Mouse (Mus musculus): ENCODE measurements around the gene Hoxa13.

The Hoxa13 gene

DNA sequence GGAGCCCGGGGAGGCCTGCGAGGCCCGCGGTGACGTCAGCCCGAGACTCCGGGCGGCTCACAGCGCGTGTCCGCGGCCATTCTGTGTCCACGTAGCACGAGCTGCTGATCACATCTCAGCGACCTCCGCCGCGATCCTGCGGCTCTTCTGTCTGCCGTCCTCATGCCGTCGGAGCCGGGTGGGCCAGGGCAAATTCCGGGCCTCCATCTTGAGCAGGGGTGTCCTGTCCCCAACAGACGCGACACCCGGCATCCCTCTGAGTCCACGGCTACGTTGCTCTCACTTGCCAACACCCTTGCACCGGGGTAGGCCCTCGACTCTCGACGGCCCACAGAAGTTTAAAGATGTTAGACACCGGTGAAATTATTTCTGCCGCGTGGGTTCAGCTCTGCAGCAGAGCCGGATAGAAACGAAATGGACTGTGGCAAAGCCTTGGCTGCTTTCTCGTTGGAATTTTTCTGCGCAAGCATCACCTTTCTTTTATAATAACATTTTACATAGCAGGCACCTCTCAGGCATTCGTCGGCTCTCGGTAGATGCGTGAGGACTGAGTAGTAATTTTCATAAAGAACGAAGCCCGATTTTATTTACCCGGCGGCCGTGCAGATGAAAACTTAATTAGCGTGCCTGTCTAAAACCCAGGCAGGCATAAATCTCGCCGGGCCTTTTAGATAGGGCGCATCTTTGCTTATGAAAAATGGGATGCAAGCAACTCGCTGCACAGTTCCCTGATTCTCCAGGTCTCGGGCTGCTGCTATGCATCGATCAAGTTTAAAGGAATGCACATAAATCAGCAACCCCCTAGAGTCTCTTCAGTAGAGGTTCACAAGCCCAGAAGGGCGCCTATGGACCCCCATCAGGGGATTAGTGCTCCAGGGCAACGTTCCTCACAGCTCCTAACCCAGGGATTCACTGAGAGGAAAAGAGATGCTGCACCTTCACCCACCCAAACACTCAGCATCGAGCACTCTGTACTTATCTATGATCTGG lies 6.9 kb downstream of the Hoxa13 start:
- in situ Hi-C loops (cut with MboI; ENCODE audit: unreplicated experiment in 2 of 2), result loop anchor here (5.0 to 25.0 kb wide), 3 partner anchors 593 to 1958 kb away; no protein-coding TSS in a partner anchor

DNA sequence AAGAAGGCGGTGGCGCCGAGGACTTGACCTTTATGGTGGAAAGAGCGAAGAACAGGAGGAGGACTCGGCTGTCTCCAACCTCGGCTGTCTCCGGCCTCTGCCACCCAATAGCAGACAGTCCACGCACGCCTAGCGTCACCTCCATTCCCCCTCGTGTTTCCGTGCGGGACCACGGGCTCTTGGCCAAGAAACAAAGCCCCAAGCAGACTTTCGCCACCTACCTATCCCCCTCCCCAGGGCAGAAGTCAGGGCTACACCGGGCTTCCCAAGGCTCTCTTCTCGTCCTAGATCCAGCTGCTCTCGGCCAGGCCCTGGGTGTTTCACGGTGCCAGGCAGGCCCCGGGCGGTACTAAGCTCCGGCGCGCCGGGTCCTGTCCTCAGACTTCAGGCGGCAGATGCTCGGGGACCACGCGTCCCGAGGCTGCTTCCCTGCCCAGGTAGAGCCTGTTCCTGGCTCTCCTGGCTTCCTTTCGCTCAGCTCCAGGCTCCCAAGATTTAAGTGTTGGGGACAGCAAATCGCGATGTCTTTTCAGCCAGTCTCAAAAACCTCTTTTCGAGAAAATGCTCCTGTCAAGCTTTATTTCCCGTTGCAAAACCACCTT lies 7.8 kb downstream of the Hoxa13 start:
- in situ Hi-C loops (cut with MboI; ENCODE audit: unreplicated experiment in 2 of 2), result loop anchor here (5.0 to 25.0 kb wide), 3 partner anchors 594 to 1959 kb away; no protein-coding TSS in a partner anchor

DNA sequence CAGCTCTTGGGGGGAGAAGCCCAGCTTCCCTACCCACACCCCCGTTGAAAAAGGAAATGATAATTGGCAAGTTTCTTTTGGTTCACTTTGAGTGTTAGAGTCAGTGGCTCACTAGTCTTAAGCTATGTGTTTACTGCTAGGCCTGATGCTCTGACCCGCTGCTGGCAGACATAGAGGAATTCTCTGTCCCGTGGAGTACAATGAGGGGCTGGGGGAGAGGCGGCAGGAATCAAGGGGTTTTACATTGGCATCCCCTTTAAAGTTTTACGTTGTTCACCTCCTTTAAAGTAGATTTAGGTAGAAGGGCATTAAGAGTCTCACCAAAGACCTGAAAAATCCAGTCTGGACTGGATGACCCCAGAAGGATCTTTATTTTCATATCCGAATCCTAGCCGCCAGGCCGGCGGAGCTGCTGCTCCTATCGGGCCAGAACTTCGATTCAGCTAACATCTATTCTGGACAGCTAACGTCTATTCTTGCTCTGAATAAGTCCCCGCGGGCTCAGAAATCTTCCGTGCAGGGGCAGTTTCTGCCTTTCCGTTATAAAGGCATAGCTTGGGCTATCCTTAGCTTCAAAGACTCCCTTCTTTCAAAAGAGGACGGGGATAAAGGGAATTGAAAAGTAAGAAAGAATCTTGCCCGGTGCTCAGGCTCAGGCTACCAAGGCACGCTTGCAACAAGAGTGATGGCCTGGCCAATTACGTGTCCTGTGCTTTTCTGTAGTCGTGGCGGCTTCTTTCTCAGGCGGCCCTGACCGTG lies 8.5 kb downstream of the Hoxa13 start:
- in situ Hi-C loops (cut with MboI; ENCODE audit: unreplicated experiment in 2 of 2), result loop anchor here (5.0 to 25.0 kb wide), 3 partner anchors 595 to 1960 kb away; no protein-coding TSS in a partner anchor

DNA sequence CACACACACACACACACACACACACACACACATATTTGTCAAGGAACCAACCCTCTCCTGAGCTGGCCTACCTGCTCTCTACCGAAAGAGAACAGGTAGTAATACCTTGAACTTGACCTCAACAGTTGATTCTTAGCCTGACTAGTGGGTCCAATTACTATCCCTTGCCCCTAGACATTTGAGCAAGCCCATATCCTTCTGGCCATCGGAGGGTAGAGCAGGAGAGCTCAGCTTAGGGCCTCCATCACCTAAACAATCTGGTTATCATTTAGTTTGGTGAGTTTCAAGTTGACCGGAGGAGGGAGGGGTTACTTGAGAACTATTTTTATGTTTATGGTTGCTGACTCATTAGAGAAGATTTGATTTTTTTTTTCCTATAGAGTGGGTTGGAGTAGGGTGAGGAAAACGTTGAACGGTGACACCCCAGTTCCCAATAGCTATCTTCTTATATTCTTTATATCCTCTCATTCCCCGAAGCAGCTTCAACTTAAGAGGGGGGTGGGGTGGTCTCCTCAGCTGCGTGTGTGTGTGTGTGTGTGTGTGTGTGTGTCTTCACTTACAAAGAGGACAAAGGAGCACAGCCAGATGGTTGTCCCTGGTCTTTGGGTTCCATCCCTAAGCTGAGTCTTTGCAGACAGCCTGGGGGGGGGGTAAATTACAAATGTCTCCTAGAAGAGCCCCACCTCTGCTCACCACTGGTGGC lies 9.4 kb downstream of the Hoxa13 start:
- in situ Hi-C loops (cut with MboI; ENCODE audit: unreplicated experiment in 2 of 2), result loop anchor here (5.0 to 25.0 kb wide), 3 partner anchors 596 to 1961 kb away; no protein-coding TSS in a partner anchor

DNA sequence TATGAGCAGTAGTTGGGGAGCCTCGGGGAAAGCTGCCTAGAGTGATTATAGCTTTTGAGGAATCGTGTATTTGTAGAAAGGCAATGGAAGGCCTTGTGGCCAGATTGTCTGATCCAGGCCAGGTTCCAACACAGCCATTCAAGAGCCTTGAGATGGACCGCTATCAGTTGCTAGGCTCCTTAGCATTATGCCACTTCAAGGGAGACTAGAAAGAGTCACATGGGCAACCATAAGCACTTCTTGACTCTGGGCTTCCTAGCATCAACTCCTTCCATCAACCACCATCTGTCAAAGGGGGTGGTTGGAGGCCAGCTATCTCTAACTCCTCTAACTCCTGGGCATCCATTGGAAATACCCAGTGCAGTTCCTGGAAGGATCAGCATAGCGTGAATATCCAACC lies 10.9 kb downstream of the Hoxa13 start:
- in situ Hi-C loops (cut with MboI; ENCODE audit: unreplicated experiment in 2 of 2), result loop anchor here (5.0 to 25.0 kb wide), 4 partner anchors 597 to 1962 kb away; partner anchors contain the start of gene Npvf (in 1 of the 2)

DNA sequence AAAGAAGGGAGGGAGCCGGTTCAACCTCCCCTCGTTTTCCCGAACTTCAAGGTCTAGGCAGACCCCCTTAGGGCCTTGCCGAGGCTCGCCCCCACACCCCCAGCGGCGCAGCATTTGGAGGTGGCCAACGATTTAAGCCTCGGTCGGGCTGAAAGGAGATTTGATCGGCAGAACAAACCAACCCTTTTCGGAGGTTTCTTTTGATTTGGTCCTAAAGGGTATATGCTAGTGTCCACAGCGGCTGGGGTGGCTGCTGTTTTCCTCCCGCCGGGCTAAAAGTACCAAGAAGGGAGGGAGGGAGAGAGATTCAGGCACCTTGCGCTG lies 11.3 kb downstream of the Hoxa13 start:
- in situ Hi-C loops (cut with MboI; ENCODE audit: unreplicated experiment in 2 of 2), result loop anchor here in 1 of 2 experiments (25.0 kb wide), 1 partner anchor 1587 kb away; the partner anchor contains the start of gene Npvf

DNA sequence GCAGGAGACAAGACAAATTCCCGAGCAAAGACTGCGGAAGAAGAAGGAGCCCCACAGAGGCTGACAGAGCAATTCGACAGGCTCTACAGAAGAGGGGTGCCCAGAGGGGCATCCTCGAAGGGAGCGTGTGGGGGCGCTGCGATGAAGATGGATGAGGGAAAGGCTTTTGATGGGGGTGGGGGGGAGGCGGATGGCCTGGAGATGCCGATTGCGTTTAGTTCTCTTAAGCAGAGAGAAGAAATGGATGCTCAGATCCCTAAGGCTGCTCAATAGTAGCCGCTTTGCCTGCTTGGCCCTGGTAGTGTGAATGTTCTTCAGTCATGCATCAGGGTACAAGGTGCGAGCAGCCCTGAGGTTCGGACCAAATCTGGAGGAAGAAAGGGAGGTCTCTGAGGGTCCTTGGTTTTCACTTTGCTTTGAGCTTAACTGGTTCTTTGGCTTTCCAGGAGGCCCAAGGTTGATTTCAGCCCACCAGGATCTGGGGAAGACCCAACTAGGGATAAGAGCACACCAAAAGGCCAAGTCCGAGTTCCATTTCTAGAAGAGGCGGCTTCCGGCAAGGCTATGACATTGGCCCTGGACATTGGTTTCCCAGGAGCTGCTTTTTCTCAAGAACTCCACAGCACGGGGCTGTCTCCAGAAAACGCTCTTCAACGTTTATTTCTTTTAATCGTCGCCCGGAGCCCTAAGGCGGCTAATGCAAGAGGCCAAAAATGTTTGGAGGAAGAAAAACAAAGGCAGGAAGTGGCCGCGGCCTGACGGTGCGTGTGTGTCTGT lies 11.9 kb downstream of the Hoxa13 start:
- in situ Hi-C loops (cut with MboI; ENCODE audit: unreplicated experiment in 2 of 2), result loop anchor here in 1 of 2 experiments (25.0 kb wide), 1 partner anchor 1587 kb away; the partner anchor contains the start of gene Npvf

DNA sequence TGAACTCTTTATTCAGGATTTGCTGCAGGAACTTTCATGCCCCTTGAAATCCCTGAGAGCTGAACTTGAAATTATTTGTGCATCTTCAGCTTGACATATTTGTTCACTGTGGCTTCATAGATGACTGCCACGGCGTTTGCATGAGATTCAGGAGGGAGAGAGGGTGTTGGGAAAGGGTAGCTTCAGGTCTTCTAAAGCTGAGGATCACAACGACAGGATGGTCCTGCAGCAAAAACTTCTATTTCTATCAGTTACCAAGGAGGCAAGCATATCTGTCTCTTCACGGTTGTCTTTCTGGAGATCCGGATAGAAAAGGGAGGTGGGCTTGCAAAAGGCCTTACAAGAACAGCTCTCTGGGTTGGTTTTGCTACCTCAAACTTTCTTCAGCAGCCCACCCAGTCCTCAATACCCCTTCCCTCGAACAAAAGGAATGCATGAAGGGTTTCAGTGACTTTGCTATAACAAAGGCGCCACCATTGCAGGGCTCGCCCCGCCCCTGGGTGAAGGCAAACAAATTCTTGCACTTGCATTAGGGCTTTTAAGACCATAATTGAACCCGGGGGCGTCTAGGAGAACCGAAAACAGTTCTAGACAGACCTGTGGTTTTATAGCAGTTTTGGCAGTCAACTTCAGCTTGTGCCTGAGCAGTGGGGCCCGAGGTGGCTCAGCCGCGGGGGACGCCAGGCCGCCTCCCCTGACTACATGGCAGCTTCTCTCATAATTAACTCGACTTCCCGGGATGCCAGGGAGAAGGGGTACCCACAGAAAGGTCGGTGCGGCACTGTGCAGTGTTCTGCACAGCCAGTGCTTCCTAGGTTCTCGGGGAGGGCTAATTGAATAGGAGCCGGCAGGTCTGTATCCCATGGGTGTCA lies 12.7 kb downstream of the Hoxa13 start:
- in situ Hi-C loops (cut with MboI; ENCODE audit: unreplicated experiment in 2 of 2), result loop anchor here in 1 of 2 experiments (25.0 kb wide), 1 partner anchor 1586 kb away; the partner anchor contains the start of gene Npvf

DNA sequence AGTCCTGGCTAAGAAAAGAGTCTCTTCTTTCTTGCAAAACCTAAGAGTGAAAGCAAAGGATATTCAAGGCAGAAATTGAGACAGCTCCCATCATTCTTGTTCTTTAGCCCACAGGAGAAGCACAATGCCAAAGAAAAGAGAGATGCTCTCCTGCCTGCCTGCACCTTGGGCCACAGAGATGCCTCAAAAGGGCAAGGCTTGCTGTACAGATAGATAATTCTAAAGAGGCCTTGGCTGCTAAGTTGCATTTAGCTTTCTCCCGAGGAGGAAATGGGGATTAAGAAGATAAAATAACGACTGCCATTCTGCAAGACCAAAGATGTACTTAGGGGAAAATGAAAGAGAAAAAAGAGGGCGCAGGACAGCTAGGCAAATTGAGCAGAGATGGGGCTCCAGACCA lies 13.8 kb downstream of the Hoxa13 start:
- in situ Hi-C loops (cut with MboI; ENCODE audit: unreplicated experiment in 2 of 2), result loop anchor here in 1 of 2 experiments (25.0 kb wide), 1 partner anchor 1585 kb away; the partner anchor contains the start of gene Npvf

DNA sequence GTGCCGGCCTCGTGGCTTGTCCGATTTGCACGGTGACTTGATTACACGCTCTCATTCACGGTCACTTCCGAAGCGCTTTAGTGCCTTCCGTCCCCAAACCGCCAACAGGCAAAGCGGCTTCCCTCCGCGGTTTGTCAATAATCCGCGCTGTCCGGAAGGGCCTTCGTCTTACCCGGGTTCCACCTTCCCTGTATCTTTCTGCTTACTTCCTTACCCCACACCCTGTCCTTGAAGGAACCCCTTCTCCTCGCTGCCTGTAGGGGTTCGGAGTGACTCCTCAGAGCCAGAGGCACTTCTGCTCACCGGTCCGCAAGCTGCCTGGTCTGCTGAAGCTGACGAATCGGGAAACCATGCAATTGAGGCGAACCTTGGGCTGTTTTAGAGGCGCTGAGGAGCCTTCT lies 14.3 kb downstream of the Hoxa13 start:
- in situ Hi-C loops (cut with MboI; ENCODE audit: unreplicated experiment in 2 of 2), result loop anchor here in 1 of 2 experiments (25.0 kb wide), 1 partner anchor 1584 kb away; the partner anchor contains the start of gene Npvf

DNA sequence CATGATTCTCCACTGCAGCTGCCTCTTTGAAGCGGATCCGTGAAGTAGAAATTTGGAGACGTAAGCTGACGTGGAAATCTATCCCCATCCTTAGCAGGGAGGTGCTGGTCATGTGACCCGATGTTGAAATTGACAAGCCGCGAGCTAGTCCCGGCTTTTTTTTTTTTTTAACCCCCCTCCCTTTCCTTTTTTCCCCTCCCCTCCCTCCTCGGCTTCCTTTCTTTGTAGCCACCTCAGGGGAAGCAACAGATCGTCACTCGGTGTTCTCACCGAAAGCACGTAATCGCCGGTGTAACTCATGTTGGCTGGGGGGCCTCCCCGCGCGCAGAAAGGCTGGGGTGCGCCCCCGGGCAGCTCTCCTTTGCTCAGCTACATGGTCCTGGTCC lies 14.9 kb downstream of the Hoxa13 start, which contains the start of gene Hoxa11:
TSS of gene Hoxa11 (minus strand) at position 54 of the 386 bp plus-strand sequence.
- in situ Hi-C loops (cut with MboI; ENCODE audit: unreplicated experiment in 2 of 2), result loop anchor here in 1 of 2 experiments (25.0 kb wide), 1 partner anchor 1583 kb away; the partner anchor contains the start of gene Npvf

DNA sequence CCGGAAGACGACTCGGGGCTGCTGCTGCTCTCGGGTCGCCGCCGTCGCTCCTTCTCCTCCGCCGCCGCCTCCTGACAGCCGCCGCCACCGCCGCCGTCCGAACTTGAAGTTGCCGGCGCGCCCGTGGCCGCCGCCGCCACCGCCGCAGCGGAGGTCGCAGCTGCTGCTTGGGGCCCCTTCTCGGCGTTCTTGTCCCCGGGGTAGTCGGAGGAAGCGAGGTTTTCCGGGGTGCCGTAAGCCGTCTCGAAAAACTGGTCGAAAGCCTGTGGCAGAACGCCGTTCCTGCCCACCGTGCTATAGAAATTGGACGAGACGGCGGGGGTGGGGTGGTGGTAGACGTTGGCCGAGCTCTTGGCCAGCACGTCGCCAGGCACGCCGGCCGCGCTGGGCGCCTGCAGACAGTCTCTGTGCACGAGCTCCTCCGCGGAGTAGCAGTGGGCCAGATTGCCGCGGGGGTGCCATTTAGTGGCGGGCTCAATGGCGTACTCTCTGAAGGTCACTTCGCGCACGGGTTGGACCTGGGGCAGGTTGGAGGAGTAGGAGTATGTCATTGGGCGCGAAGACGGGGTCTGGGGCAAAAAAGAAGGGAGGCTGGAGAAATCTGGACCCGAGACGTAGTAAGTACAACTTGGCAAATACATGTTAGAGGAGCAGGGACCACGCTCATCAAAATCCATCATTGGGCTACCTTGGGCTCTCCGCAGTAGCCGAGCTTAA lies 15.5 kb downstream of the Hoxa13 start:
- in situ Hi-C loops (cut with MboI; ENCODE audit: unreplicated experiment in 2 of 2), result loop anchor here in 1 of 2 experiments (25.0 kb wide), 1 partner anchor 1583 kb away; the partner anchor contains the start of gene Npvf

DNA sequence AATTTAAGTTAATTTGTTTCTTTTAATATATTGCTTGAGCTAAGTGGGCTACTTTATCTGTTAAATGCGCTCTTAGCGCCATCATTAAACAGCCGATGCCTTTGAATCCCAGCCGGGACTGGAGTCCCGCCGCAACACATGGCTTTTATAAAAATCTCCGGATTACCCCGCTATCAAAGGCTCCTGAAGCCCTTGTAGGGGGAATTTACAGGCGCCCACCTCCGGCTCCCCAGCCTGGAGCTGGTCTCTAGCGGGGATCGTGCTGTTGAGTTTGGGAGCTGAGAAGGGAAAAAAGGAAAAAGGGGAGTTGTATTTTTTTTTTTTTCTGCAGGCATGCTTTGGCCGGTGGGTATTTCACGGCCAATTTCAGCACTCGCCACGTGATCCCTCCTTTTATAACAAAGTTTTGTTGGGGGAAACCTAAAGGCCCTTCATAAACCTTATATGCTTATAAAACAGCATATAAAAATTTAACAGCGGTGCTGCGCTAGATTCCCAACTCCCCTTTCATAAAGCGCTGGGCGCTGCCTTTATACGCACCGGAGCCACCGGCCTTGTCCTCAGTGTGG lies 16.1 kb downstream of the Hoxa13 start:
- in situ Hi-C loops (cut with MboI; ENCODE audit: unreplicated experiment in 2 of 2), result loop anchor here in 1 of 2 experiments (25.0 kb wide), 1 partner anchor 1582 kb away; the partner anchor contains the start of gene Npvf

DNA sequence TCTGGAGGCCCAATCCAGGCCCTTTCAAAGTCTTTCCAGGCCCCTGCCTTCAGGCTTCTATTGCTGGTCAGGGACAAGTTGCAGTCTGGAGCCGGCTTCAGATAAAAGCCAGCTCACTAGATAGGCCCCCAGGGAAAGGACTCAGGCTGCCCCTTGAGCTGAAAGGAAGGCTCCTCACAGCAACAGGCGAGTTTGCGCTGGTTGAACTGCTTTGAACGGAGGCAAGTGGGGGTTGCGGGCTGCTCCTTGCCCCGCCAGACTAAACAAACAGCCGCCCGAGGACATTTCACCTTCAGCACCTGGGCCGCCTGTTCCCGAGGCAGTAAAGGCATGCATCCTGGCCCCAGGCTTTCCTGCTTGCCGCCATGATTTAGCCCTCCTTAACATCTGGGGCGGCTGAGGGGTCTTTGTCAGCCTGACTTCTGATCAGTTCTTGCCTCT lies 17.0 kb downstream of the Hoxa13 start:
- in situ Hi-C loops (cut with MboI; ENCODE audit: unreplicated experiment in 2 of 2), result loop anchor here in 1 of 2 experiments (25.0 kb wide), 1 partner anchor 1581 kb away; the partner anchor contains the start of gene Npvf

DNA sequence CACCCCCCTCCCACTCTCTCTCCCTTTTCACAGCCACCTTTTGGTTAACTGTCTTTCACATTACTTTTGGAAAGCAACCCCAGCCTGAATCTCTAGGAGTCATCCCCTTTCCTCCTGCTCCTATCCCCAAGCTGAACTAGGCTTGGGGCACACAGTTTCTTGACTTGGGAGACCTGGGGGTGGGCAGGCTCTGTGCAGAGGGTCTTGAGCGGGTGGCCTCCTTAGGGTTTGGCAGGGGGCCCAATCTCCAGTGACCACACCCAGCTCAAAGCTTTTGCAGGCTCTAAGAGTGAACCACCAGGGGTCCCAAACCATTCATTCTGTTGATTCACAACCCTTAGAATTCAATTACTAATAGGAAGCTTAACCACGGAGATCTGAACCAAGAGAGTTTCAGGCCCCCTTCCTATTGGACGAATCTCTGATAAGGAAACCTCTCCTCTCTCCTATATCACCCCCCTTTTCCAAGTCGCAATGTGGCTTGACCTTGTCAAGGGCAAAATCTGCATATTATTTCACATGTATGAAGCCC lies 17.8 kb downstream of the Hoxa13 start:
- in situ Hi-C loops (cut with MboI; ENCODE audit: unreplicated experiment in 2 of 2), result loop anchor here in 1 of 2 experiments (25.0 kb wide), 1 partner anchor 1581 kb away; the partner anchor contains the start of gene Npvf
